Mouse (Mus musculus) regulatory T cell (primary cell): ENCODE results near the gene Tspan9.

Experiments used
- in situ Hi-C: fragments of 300-600 bp; cut with MboI, MseI; formaldehyde crosslinking; loops from one replicate; pipeline ENCODE4 v1.15.1; 2025; ENCODE audit warnings: high pct_unique_total_duplicates

The Tspan9 gene

DNA sequence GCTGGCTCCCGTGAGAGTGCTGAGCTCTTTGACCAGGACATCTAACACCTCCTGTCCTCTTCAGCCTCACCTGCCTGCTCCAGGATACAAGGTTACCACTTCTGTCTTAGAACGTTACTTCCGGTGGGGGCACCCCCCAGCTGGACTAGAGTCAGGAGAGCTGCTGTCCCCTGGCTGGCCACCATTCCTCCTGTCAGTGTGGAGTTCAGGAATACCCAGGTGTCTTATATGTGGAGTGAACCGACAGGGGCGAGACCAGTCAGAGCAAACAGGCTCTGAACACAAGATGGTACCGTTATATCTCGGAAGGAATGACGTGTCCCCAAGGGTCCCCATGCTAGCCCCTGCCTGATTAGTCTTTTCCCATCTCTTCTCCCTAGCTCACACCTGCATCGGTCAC lies 106.8 kb downstream of the Tspan9 start:
- in situ Hi-C loops: no loop called here

DNA sequence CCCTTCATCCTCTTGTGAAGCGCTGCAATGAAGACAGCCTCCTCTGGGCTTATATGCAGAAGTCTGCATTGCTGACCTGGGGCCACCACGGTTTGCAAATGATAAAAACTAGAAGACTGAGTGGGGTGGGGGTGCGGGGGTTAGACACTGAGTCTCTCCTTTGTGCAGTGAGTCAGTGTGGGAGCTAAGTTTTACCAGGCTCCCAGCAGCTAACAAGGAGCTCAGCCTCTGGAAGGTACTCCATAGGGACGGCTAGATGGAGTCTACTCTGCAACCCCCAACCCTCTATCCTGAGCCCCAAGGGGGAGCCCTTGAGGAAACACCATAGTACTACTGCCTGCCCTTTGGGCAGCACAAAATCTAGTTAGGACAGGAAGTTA lies 107.5 kb downstream of the Tspan9 start:
- in situ Hi-C loops: no loop called here

DNA sequence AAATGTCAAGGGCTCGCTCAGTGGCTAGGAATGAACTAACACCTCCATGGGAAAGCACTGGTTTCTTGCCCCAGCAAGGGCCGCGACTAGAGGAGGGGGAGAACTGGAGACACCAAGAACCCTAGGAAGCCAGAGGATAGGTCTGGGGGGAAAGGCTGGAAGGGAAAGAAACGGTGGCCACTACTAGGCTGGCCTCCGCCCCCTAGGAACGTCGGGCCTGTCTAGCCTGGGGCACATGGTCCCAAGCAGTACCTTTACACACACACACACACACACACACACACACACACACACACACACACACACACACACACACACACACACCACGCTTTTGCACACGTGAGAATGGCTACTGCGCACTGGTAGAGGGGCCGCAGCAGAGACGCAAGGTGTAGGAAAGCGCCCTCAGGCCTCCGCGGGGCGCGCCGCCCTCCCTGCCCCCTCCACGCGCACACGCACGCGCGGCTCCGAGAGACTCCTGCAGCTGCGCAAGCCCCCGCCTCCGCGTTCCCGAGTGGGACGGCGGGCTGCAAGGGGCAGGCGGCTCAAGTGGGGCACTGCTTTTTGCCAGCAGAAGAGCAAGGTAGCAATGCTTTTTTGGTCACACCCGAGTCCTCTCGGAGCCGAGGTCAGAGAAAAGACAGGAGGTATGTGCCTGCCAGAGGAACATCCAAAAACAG lies 108.0 kb downstream of the Tspan9 start:
- in situ Hi-C loops: no loop called here

DNA sequence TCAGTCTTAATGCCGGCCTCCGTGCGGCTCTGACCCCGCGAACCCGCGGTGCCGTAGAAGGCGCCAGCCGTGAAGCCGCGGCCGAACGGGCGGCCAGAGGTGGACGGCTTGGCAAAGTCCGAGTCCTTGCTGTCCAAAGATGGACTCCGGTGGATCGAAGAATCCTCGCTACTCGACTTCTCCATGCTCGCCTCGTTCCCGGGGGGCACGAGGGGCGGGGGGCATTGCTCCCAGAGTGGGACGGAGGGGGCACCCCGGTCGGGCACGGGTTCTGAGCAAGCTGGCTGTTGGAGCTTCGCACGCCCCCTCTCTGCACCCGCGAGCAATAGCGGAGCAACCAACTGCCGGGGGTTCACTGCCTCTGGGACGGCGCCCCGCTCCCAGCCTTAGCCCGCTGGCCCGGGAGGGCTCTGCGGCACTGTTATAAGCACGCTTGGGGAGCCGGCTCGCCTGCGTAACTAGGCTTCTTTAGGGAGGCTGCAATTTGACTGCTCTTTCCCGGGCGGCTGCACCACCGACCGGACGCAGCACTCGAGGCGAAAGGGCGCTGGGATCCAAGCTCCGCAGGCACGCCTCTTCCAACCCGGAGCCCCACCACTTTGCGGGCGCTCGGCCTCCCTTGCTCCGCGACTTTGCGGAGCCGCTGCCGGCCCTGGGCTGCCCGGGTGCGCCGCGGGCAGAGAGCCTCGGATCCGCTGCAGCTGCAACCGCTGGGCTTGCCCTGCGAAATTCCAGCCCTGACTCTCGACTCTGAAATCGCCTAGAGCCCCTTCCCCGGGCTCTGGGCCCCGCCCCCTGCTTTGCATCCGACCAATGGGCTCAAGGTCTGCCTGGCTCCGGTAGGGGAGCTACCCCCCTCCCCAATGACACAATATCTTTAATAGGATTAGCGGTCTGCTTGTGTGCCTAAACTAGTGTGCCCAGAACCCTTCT lies 108.8 kb downstream of the Tspan9 start:
- in situ Hi-C loops: no loop called here

DNA sequence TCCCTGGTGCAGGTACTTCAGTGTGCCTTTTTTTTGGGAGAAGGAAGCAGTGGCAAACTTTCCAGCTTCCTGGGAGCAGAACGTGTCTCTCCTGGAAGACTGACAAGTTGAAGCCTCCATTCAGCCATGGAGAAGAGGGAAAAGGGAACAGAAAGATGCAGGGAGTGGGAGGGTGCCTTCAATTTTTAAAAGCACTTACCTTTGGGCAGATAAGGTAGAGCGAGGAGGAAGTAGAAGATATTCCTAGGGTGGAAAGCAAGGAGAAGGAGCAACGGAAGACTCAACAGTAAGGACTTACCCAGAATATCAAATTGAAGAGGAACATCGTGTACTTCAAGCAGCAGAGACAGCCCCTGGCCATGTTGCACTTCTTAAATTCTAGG lies 109.5 kb downstream of the Tspan9 start:
- in situ Hi-C loops: no loop called here

DNA sequence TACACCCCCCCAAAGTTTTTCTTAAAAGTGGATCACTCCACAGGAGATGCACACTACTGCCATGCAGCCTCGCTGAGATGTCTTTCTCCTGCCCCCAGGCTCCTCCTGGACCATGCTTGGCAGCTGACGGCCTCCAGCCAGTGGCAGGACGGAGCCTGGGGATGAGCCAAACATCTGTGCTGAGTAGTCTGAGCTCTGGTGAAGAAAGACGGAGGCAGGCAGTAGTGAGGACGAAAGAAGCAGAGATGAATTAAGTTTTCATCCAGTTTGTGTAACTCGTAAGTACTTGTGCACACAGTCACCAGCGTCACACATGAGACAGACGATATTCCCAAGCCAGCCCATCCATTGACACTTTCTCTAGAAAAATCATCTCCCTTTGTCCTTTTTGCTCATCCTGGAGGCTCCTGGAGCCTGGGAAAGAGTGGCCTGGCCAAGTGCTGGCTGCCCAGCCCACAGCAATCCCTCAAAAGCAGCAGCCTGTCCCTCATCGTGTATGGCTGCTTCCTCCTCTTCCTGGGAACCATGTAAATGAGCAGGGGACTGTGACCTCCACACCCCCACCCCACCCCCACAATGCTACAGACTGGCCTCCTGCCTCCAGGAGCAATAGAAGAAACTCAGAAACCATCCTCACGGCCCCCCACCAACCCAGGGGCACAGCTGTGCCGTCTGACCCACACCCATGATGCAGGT lies 110.1 kb downstream of the Tspan9 start:
- in situ Hi-C loops: no loop called here

DNA sequence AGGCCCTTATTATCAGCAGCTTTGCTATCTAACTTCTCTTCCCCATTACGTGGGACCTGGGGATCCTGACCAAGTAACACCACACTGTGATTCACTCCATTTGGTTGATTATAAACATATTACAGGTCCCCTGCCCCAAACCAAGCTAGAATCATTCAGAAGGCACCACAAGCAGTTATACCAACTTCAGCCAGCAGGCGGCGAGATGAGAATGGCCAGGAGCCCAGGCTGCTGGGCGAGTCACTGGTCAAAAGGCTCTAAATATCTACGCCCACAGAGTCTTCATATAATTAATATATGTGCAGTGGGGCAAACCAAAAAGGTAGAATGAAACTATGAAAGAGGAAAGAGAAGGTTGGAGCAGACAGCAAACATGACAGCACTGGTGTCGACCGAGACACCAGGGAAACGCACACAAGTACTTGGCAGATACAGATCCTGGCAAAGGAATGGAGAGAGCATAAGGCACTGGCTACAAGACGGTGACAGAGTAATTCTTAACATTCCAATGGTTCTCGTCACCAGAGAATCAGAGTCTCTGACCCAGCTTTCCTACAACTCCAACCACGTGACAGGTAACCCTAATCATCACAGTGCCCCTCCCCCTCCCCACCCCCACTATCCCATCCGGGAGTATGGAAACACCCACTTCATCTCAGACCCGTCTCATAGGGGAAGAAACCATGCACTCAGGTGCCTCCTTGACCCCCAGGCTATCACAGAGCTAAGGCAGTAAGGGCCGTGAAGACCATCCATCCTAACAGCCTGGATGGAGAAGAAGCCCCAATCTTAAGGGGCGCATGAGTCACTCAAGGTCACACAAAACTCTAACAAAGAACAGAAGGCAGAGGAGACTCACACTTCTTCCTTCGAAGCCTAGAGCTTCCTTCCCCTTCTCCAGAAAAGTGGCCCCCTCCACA lies 110.9 kb downstream of the Tspan9 start:
- in situ Hi-C loops: no loop called here

DNA sequence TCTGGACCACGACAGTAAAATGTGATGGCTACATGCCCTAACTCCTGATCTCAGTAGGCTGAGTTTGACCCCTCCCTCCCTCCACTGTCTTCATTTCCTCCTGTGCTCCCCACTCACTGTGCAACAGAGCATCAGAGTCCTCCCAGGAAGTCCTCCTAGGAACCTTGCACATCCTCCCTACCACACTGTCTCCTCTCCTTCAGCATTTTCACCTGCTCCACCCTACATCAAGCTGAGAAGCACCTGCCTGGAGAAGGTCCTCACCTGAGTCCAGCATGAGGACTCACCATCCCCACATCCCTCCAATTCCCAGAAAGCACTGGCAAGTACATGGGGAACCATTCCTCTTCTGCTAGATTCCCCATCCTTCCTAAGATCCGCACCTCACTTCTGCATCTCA lies 111.8 kb downstream of the Tspan9 start:
- in situ Hi-C loops: no loop called here

DNA sequence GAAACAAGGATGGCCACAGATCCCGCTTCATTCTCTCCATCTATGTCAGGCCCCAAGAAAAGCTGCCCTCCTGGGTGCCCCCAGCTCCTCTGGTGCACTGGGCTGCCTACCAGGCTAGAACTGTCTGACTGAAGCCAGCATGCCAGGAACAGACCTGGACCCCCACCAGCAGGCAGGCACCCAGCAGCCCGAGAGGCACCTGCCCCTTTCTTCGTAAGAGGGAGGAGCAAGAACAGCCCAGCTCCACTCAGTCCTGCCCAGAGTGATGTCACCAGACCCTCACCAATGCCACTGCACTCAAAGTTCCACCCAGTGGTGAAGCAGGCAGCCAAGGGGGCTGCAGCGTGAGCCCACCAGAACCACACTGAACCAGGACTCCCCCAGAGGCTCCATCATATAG lies 112.3 kb downstream of the Tspan9 start:
- in situ Hi-C loops: no loop called here

DNA sequence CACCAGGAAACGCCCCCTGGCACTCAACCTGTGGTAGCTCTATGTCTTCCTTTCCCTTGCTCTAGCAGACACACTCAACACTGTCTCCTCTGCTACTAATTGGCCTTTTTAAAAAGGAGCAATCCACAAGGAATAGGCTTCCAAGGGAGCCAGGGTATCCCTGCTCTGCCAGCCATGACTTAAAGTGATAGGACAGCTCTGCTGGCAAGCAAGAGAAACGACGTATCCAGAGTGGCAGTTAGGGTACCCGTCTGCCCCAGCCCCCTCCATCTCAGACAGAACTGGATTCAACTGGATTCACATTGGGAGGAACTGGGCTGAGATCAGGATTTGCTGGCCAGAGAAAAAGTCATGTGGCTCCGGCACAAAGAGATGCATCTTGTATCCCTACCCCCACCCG lies 112.9 kb downstream of the Tspan9 start:
- in situ Hi-C loops: no loop called here

DNA sequence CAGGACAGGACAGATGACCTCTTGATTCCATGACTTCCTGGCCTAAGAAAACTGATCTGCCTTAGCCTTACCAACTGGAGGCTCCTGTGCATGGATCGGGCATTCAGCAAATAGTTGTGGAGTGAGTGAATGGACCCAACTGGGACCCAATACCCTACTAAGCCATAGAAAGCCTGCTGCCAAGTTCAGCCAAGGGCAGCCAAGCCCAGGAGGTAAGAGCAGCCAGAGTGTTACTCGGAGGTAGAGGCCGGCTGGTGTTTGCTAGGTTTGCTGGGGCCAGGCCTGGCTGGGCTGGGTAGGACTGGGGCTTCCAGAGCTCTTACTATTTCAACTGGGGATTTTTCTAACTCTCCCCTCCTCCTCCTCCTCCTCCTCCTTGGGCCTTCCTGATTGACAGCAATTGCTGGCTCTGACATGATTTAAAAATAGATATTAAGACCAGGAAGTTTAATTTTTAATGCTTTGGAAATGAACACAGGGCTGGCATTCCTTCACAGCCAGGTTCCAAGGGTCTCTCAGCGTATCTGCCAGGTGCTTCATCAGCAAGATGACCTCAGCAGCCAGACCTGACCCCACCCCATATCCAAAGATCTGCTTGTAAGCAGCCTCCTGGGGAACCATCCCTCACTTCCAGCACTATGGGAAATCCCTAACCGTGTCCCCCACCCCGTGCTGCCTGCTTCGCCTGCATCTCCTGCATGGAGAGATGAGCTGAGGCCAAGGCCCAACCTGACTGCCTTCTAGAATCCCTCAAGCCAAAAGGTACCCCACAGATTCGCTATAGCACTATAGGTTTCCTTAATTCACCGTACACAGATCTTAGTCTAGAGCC lies 113.7 kb downstream of the Tspan9 start:
- in situ Hi-C loops: no loop called here

DNA sequence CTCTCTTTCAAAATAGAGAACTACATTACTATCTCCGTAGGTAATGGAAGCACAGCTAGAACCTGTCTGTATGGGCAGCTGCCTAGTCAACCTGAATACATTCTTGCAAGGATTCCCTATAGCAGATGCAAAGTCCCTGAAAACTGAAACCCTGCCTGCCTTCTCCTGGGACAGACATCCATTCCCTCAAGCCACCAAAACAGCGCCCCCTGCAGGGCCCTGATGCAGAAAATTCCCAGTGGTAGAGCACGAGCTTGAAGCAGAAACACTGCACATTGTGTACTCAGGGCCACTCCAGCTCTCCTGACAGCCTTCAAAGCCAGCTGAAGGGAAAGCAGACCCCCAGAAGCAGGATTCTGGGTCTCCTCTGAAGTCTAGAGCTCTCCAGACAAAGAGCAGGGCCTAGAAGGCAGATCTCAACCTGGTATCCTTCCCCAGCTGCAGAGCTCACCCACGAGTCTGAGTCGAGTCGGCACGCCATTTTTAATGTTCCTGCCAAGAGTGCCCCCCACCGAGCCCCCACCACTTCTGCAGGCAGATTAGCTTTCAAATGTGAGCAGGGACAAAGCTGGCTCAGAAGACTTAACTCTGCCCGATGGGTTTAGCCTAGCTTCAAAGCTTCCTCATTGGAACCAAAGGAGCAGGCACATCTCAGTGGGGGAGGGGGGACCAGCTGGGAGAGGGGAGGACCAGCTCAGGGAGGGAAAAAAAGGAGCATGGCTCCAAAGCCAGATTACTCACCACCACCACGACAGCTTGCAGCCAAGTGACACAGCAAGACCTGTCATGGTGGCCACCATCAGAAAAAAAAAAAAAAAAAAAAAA lies 115.1 kb downstream of the Tspan9 start:
- in situ Hi-C loops: no loop called here

DNA sequence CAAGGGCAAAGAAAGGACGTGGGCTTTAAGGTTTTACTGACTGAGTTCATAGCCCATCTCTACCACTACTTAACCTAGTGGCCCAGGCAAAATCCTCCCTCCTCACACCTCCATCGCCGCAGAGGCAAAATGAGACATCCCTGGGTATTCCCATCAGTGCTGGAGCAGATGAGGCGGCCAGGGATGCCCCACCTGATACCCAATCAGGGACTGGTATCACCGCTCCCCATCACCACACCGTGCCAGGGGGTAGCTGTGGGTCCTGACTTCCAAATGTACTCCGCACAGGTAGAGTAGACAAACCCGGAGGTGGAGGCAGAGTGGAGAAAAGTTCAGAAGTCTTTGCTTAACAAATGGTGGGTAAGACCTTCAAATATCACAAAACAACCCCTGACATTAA lies 117.4 kb downstream of the Tspan9 start:
- in situ Hi-C loops: no loop called here

DNA sequence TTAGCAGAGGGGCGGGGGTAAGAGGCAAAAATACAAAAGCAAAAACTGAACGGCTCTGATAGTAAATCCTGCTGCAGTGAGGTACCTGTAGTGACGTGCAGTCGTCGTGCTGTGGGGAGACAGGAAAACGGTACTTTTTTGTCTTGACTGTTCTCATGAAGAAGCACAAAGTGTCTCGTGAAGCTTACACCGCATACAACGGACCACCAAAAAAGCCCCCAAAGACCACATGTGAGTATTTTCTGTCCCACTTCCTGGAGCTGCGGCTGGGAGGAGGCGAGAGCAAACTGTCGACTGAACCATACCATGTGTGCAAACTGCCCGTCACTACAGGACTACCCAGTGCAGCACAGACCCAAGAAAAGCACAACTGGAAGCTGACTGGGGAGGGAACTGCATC lies 117.8 kb downstream of the Tspan9 start:
- in situ Hi-C loops: no loop called here

DNA sequence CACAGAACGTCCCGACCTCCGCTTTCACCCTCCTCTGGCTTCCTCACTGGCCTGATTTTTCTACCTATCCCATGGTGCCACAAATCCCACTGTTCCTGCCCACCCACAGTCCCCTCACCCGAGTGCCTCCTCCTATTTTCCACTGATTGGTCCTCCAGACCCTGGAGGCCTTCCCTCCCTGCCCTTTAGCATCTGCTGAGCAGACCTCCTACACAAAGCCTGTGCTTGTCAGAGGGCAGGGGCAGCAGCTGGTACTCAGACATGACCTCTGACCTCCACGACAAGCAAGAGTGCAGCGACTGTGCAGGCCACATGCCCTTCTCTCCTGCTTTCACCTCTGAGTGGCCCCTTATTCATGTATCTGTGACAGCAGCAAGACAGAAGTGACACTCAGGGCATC lies 121.2 kb downstream of the Tspan9 start:
- in situ Hi-C loops: loop anchor here (25.0 kb wide), 1 partner anchor 860 kb away; the partner anchor contains the start of gene Ccnd2

DNA sequence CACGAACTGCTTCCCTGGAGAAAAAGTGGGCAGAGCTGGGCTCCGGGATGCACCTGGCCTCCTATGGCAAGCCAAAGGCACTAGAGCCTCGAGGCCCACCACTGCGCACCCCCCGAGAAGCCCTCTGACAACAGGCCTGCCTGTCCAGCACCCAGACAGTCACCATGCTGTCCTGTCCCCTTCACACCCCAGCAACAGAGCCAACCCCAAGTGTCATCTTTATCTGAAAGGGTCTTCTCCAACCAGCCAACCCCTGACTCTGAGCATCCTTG lies 121.5 kb downstream of the Tspan9 start:
- in situ Hi-C loops: loop anchor here (25.0 kb wide), 1 partner anchor 860 kb away; the partner anchor contains the start of gene Ccnd2

DNA sequence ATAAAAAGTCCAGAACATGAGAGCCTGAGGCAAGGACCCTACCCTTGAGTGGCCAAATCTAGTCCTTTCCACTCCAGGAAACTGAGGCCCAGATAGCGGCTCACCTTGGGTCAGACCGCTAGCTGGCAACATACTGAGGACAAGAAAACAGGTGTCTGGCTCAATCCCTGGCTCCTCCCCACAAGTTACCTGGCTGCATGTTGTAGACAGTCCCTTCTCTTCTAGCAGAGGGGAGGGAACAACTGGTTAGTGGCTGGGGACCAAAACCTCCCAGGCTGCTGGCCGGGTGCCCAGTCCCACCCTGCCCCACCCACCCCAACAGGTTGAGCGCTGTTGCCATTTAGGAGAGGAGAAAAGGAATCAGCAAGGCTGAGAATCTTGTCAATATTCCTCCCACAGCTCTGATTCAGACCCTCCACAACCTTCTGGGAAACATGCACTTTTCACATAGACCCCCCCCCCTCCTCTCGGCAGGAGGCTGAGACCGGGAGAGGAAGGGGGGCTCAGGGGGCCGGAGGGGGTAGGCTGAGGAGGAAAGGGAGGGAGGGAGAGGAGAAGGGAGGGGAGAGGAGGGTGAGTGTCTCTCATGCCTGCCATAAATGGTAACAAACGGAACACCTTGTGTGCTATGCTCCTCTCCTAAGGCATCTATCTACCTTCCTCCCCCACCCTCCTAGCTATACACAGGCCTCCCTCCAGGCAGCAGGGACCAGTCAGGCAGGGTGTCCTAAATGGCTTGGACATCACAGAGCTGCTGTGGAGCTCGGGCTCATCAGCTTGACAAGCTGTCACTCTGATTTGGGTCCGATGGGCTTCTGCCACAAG lies 122.1 kb downstream of the Tspan9 start:
- in situ Hi-C loops: loop anchor here (25.0 kb wide), 1 partner anchor 859 kb away; the partner anchor contains the start of gene Ccnd2

DNA sequence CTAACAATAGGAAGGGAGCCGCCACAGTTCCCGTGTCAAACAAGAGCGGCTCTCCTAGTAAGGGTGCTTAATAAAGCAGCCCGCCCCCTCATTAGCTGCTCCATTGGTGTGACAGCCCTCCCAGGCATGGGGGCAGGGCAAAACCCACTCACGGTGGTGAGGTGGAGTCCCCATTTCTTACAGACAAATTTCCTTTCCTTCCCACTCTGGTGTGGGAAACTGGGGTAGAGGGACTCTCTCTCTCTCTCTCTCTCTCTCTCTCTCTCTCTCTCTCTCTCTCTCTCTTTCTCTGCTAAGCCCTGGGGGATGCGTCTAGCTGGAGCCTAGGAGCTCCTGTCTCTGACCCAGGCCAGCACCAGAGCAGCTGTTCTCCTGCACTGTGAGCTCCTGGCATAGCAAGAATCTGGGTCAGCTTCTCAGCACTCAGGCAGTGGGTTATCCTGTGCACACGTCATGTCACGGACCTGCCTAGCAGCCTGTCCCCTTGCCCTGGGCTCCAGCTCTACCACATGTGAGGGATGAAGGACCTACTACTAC lies 122.8 kb downstream of the Tspan9 start:
- in situ Hi-C loops: loop anchor here (25.0 kb wide), 1 partner anchor 858 kb away; the partner anchor contains the start of gene Ccnd2
